In the genomic region with DNA sequence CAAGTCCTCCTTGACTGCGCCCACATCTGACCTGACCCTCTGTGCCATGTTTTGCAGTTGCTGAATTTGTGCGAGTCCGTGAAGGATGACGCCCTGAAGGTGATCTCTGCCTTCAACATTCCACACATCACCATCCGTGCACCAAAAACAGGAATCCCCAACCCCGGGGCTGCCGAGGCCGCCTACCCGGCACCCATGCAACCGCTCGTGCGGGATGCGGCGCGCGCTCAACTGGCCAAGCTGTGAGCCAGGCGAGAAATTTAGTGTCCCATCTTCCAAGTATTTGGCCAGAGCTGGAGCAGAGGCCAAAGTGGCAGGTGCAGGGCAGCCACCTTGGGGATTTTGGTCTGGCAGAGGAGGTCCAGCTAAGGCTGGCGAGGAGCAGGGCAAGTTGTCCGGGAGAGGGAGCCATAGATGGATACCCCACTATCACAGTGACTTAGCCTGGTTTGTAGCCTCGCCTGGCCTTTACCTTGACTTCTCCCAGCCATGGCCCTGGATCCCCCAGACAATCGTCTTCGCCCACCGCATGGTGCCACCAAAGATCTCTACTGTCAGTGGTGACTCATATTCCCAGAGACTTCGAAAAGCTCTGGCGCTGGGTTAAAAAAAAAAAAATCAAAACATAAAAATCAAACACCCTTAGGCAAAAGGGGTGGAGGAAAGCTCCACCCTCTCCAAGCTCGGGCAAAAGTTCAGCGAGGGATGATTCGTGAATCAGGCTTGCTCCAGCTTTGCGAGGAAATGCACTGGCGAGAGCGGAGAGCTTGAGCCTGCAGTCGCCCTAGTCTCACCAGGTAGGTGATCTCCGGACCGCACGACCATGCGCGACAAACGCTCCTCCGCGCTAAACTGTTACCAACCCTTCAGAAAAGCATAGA, we compare ENCODE assay signal across 8 mouse cellular contexts. TPM values are rescaled to one million over a fixed set of nuclear protein-coding genes. Genes with fewer than 3 reads are reported as not detected.
A peak's percentile ranks its signal among the peaks of the same experiment; 100 is the strongest.
DNase-seq lines count a peak whose midpoint lies in the region; ATAC-seq lines count a peak whose summit lies in the region.

No protein-coding gene starts in this region.

- 2% methylated on average over 40 of the region's 40 CpGs for WGBS in heart, embryonic 14.5 days

- H3K4me2 ChIP-seq in heart, embryonic 14.5 days (ENCODE audit: low read length) = peak overlapping the region; percentile 91

- no peaks in the 10 kb centered on the region for H3K9me3 ChIP-seq in heart, embryonic 14.5 days (ENCODE audit: control insufficient read depth, low read length)

- H3K27ac ChIP-seq in heart, embryonic 14.5 days (replicated peaks in 1 of 2; ENCODE audit: control insufficient read depth in 1 of 2, insufficient read depth in 1 of 2, low read depth in 2 of 2, low read length in 2 of 2) = no peak overlapping the region

- H3K36me3 ChIP-seq in heart, embryonic 14.5 days (ENCODE audit: control insufficient read depth, insufficient read depth, low read length) = no peaks in the 10 kb centered on the region

- H3K9ac ChIP-seq in heart, embryonic 14.5 days (ENCODE audit: low read length) = peak overlapping the region; percentile 60

- peak; percentile 26 to 30 for DNase-seq in right cerebral cortex, postnatal 10 days (ENCODE audit: low spot score in 2 of 2)
- DNase-seq in right cerebral cortex, postnatal 36 days (ENCODE audit: low spot score in 2 of 2) = no peak
- DNase-seq in embryo, embryonic 10.5 days (ENCODE audit: low spot score) = peak; percentile 51
- DNase-seq in kidney, postnatal 10 days = peak; percentile 56
- DNase-seq in lung, postnatal 4 days = peak; percentile 31 to 53
- DNase-seq in testis, postnatal 14 days (ENCODE audit: low spot score) = peak; percentile 12

- peak overlapping the region; percentile 29 to 78 for H3K4me3 ChIP-seq in heart, embryonic 14.5 days (ENCODE audit: control insufficient read depth in 1 of 2, insufficient read depth in 1 of 2, low read depth in 1 of 2, low read length in 2 of 2)

- H3K4me1 ChIP-seq in heart, embryonic 14.5 days (ENCODE audit: control insufficient read depth in 2 of 2, insufficient read depth in 2 of 2, low read length in 2 of 2) = peaks cover 19 to 24% of the 10 kb centered on the region in 2 experiments

- H3K27me3 ChIP-seq in heart, embryonic 14.5 days (ENCODE audit: control insufficient read depth, insufficient read depth, low read length) = peaks cover 7% of the 10 kb centered on the region; the same call in 1 of the 2 replicates

- ATAC-seq in heart, embryonic 14.5 days (ENCODE audit: insufficient number of reproducible peaks, insufficient read depth, low FRiP score, low read depth) = no peak
- no peak for ATAC-seq in erythroblast, adult 5-6 weeks (replicated peaks; ENCODE audit: low FRiP score, poor library complexity, severe bottlenecking)

RNA-seq across cellular contexts. Expression of a gene that starts 2.7 kb away (rescaled TPM):
- polyA plus RNA-seq in heart, embryonic 14.5 days (2014; fragmentation: Nextera tagmentation; extraction: Ambion mirVana) = 19.7 and 21.0 TPM in 2 replicates
- 3.8 and 4.0 TPM in 2 replicates for total RNA-seq in erythroblast, adult 5-6 weeks (2015; ENCODE audit: low replicate concordance)
- 8.1 and 14.8 TPM in 2 replicates for total RNA-seq in erythroblast, adult 5-6 weeks (2017; ENCODE audit: low replicate concordance)

Comparison
In these comparisons a context has a peak if more than half of its experiments do, and no peak if none do; other contexts are left out.
1. DNase-seq: peak in right cerebral cortex, postnatal 10 days (2 of 2), embryo, embryonic 10.5 days (single experiment), kidney, postnatal 10 days (single experiment), lung, postnatal 4 days (2 of 2) and testis, postnatal 14 days (single experiment); none in right cerebral cortex, postnatal 36 days (0 of 2).